Mouse (Mus musculus): Measurements from ENCODE around the gene Fev. TPM values are rescaled to one million over a fixed set of nuclear protein-coding genes. Genes with fewer than 3 reads are reported as not detected.

Gene Fev
- not detected for polyA plus RNA-seq (2017; shearing (Covaris generic))

DNA sequence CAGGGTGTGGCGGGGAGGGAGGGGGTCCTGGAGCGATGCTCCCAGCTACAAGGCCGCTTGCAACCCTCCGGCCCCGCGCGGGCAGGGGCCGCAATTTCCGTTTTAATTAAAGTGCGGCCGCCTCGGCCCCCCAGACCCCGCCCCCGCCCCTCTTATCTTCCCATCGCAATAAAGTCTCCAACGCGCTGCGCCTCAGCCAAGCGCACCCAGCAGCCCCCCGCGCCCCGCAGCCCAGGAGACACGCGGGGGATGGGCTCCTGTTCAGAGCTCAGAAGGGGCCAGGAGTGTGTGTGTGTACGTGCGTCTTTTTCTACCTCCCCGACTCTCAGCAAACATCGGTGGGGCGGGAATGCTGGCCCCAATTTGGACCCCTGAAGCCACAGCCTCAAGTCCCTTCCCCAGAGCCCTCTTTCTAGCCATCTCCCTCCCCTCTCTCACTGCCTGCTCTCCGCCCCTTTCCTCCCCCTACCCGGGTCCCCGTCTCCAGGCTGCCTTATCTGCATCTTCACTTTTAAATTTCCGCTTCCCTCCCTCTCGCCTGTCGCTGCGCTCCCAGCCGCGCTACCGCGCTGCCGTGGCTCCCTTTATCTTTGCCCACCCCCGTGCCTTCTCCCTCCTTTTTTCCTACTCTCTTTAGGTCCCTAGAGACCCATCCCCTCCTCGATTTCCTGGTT lies at the start of gene Fev:
Gene Fev (minus strand): TSS at position 51 of the 674 bp plus-strand sequence.

DNA sequence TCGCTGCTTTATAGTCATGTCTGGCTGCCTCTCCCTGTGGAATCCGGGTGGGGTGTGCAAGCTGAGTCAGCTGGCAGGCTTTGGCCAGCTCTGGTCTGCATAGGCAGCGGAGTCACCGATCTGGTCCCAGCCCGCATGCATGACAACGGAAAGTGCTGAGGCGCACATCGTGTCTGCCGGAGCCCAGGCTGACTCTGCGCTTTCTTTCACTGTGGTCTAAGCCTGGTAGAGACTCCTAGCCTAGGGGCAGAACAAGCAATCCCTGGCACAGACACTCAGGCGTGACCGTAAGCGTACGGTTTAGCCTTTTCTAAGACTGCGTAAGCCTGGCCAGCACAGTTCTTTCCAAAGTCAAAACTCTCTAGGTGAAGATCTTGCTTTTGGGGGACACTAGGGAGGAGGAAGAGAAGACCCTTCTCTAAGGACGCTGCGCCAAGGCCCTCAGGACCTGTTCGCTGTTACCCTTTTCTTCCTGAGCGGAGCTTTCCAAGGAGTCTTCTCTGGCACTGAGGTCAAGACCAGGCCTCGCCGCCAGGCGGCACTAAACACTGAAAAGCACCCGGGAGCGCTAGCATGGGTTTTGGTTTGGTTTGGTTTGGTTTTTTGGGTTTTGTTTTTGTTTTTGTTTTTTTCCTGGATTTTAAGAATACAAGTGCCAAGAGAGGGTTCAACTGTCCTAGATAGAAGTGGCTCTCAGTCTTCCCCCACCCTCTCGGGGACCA lies 8.1 kb upstream of the Fev start, which contains the start of gene Cryba2:
Gene Cryba2 (minus strand): TSS at position 10 of the 722 bp plus-strand sequence.

DNA sequence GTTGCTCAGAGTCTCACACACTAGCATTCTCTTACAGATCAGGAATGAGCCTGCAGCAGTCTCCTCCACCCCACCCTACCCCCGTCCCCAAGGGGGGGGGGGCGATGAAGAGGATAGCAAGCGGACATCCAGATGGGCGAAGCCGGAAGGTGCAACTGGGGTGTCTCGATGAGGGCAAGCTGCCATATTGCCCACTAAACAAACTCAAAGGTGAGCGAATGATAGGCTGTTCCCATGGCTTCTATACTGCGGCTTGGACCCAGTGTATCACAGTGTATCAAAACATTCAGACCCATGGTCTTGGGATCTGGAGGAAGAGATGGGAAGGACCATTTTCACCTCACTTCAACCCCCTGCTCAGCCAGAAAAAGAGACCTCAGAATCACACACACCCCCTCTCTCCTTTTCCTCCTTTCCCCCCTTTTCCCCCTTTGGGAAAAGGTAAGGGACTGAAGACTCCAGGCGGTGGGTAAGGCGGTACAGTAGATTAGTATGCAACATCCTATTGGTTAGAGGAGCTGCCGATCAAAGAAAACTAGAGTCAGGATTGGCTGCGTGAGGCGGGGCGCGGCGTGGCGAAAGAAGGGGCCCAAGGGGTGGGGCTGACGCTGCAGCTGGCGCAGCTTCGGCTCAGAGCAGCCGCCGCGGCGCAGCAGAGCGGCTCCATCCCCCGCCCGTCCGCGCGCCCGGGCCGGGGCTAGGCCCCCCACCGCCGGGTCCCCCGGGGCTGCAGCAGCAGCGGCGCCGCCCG lies 30.7 kb downstream of the Fev start, which contains the start of gene Cdk5r2:
Gene Cdk5r2 (plus strand): TSS at position 629 of the 751 bp plus-strand sequence.

Other genes starting within 250 kb of the Fev start
- 32.5 TPM for gene Ttll4, start 223.7 kb downstream of the Fev start, polyA plus RNA-seq (2017; shearing (Covaris generic))
- 0.39 TPM for gene Cyp27a1, start 171.8 kb downstream of the Fev start, polyA plus RNA-seq (2017; shearing (Covaris generic))
- gene Prkag3, start 136.2 kb downstream of the Fev start, polyA plus RNA-seq (2017; shearing (Covaris generic)) = not detected
- gene Wnt6, start 113.5 kb downstream of the Fev start, polyA plus RNA-seq (2017; shearing (Covaris generic)) = not detected
- 2.3 TPM for gene Wnt10a, start 93.9 kb downstream of the Fev start, polyA plus RNA-seq (2017; shearing (Covaris generic))
- gene Cdk5r2, start 30.5 kb downstream of the Fev start, polyA plus RNA-seq (2017; shearing (Covaris generic)) = not detected
- gene Cryba2, start 7.7 kb upstream of the Fev start, polyA plus RNA-seq (2017; shearing (Covaris generic)) = not detected
- not detected for gene Cfap65, start 50.2 kb upstream of the Fev start, polyA plus RNA-seq (2017; shearing (Covaris generic))
- not detected for gene Ihh, start 66.3 kb upstream of the Fev start, polyA plus RNA-seq (2017; shearing (Covaris generic))
- 8.1 TPM for gene Nhej1, start 239.8 kb upstream of the Fev start, polyA plus RNA-seq (2017; shearing (Covaris generic))
- 0.25 TPM for gene Slc23a3, start 248.5 kb upstream of the Fev start, polyA plus RNA-seq (2017; shearing (Covaris generic))